Mouse (Mus musculus): Measurements from ENCODE around the gene Babam1.

Gene Babam1

GRCm38 (mm10) chr8:71396639-71397305 is at the start of gene Babam1:
Babam1 (plus strand) TSS chr8:71396861.
- DNase-seq (ENCODE audit: low read depth, low spot score): peak; percentile 98

GRCm38 (mm10) chr8:71351117-71351516 is 45.5 kb upstream of the Babam1 start:
- no peak for DNase-seq (ENCODE audit: low read depth, low spot score)

GRCm38 (mm10) chr8:71351520-71351919 is 45.1 kb upstream of the Babam1 start:
- no peak for DNase-seq (ENCODE audit: low read depth, low spot score)

GRCm38 (mm10) chr8:71358026-71358425 is 38.6 kb upstream of the Babam1 start:
- no peak for DNase-seq (ENCODE audit: low read depth, low spot score)

DNA sequence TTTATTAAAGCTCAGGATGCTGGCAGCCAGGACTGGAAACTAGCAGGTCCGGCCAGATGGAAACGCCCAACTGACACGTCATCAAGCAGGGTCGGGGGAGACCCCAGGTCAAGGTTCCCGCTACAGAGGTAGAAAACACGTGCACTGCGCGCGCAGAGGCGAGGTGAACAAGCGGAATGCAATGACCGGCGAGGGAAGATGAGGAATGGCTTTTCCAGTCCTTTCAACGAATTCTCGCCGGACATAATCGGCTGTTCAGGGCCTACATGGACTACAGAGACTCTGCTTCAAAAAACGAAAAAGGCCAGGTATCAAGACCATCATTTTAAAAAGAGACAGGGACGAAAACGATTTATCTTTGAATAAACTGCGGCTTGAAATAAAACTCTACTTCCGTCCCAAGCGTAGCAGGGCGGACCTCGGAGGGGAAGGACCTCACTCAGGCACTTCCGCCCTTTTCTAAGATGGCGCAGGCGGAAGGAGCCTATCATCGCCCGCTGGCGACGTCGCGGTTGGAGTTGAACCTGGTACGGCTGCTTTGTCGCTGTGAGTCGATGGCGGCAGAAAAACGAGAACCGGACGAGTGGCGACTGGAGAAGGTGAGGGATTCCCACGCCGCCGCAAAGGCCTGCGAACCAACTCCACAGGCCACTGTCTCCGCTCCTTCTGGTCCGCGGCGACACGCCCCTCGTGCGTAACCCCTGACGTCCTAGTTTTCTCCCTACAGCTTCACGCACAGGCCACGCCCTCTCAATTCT is 29.7 kb upstream of the Babam1 start, which contains the start of gene Use1:
TSS of gene Use1 (plus strand) at position 78 of the 758 bp plus-strand sequence.
- peak; percentile 99 for DNase-seq (ENCODE audit: low read depth, low spot score)

DNA sequence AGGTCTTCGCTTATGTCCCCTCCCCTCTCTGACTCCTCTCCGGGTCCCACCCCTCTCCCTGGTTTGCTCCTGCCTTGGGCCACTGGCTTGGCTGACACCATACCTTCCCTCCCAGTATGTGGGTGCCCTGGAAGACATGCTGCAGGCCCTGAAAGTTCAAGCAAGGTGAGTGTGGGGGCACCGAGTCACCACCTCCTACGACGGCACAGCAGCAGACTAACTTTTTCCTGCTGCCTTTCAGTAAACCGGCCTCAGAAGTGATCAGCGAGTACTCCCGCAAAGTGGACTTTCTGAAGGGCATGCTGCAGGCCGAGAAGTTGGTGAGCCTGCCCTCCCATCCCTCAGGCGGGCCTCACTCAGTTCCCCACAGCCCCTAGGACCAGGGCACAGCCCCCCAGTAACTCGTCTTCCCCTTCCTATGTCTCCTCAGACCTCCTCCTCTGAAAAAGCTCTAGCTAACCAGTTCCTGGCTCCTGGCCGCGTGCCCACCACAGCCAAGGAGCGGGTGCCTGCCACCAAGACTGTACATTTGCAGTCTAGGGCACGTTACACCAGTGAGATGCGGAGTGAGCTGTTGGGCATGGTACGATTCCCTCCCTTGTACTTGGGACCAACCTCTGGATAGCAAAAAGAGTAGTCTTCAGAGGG is 29.0 kb upstream of the Babam1 start:
- DNase-seq (ENCODE audit: low read depth, low spot score): no peak

DNA sequence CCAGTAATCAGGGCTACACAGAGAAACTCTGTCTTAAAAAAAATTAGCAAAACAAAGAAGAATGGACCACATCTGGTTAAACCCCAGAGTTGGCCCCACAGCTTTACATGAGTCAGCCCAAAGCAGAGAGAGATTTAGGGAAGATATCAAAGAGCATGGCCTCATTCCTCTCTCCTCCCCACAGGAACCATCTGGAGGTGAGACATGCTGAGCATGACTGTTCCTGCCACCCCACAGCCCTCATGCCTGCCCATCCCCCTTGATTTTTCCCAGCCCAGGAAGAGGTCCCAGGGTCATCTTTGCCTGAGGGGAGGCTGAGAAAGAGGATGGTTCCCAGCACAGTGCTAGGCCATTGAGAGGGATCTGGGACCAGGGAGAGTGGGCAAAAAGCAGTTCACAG is 28.3 kb upstream of the Babam1 start:
- no peak for DNase-seq (ENCODE audit: low read depth, low spot score)

- no peak for DNase-seq (ENCODE audit: low read depth, low spot score)
Measured at GRCm38 (mm10) chr8:71369040-71369718, 27.5 kb upstream of the Babam1 start.

- no peak for DNase-seq (ENCODE audit: low read depth, low spot score)
Measured at GRCm38 (mm10) chr8:71370711-71371235, 25.9 kb upstream of the Babam1 start.

- peak; percentile 100 for DNase-seq (ENCODE audit: low read depth, low spot score)
Measured at GRCm38 (mm10) chr8:71371236-71371848, 25.3 kb upstream of the Babam1 start, which contains the start of gene Ocel1. Ocel1 (plus strand) TSS chr8:71371298.

GRCm38 (mm10) chr8:71372427-71372826 is 24.2 kb upstream of the Babam1 start:
- DNase-seq (ENCODE audit: low read depth, low spot score): no peak

DNA sequence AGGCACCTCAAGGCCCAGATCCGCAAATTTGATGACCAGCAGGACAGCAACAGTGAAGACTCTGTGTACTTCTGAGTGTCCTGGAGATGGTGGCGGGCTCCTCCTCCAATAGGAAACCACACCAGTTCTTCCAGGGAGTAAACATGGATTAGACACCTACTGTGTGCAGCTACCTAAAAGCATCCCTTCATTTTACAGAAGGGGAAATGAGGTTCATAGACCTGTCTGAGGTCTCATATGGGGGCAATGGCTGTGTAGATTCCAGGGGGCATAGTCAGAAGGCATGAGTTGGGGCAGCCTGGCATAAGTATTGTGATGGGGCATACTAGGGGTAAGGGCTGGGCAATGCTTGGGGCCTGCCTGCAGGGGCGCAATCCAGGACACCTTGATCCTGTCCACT is 23.7 kb upstream of the Babam1 start:
- no peak for DNase-seq (ENCODE audit: low read depth, low spot score)

GRCm38 (mm10) chr8:71374616-71375206 is 21.9 kb upstream of the Babam1 start:
- DNase-seq (ENCODE audit: low read depth, low spot score): peak; percentile 56

DNA sequence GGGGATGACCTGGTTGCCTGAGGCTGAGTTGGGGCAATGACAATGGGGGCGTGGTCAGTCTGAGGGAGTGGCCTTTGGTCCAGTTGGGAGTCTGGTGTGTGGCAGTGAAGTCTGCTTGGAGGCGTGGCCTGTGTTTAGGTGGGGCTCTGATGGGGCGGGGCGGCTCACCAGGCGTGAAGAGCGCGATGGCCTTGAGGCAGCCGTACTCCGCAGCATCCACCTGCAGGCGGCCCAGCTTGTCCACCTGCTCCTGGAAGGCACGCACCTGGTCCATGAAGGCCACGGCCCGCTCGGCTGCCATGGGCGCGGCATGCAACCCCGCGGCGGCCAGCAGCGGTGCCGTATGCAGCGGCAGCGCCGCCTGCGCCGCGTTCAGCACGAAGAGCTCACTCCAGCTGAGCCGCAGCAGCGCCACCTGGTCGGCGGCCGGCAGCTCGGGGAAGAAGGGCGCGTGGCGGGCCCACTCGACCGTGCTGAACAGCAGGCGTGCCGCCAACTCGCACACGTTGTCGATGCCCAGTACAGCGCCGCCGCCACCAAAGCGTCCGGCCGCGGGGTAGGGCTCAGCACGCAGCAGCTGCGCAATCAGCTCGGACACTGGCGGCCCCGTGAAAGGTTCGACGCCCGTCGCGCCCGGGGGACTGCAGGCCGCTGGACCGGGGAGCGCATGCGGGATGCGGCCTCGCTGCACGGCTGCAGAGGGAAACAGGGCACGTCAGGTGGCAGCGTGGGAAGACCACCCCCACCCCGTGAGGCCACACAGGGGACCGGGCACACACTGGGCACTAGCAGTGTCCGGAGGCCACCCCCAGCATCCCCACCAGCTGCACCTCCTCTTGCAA is 20.9 kb upstream of the Babam1 start:
- peak; percentile 90 for DNase-seq (ENCODE audit: low read depth, low spot score)

DNA sequence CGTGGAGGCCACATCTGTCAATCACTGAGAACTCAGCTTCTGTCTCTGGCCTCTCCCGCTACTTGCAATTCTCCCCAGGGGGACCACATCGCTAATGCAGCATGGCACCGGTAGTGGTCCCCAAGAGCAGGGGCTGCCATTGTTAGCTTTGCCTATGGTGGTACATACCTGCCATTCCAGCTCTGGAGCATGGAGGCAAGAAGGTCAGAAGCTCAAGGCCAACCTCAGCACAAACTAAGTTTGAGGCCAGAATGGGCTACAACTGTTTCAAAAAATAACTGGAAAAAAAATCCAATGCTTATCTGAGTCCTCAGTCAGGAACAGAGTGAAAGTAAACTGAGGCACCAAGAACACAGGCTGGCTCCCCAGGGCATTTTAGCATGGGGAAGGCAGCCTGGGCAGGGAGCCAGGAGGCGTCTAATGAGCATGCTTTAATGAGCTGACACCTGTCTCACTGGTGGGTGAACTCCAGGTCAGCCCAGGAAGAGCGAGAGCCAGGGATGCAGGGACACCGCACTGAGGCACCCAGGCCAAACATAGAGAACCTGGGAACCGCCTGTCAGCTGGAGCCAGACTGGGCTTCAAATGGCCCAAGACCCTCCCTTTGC is 20.1 kb upstream of the Babam1 start:
- peak; percentile 22 for DNase-seq (ENCODE audit: low read depth, low spot score)

- DNase-seq (ENCODE audit: low read depth, low spot score): no peak
Measured at GRCm38 (mm10) chr8:71379008-71379407, 17.7 kb upstream of the Babam1 start.

DNA sequence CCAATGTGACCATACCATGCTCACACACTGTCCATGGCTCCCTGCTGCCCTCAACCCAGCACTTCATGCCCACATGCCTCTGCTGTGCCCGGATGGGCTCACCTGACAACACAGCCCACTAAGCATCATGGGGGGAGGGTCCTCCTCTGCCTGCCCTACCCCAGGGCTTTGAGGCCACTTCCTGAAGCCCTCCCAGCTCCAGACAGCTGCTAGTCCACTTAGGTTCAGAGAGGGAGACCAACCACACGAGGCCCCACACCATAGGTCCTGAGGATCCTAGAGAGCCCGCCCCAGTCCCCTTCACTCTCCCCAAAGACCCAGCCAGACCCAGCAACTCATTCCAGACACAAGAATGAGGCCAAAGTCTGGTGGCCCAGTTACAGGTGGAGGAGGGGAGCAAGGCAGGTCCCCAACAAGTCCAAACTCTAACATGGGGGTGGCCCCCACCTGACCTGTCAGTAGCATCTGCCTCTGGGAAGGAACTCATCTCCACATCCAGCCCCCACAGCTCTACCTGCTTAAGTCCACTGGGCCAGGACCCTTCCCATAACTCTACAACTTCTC is 17.1 kb upstream of the Babam1 start:
- DNase-seq (ENCODE audit: low read depth, low spot score): no peak

GRCm38 (mm10) chr8:71380178-71381171 is 16.2 kb upstream of the Babam1 start:
- DNase-seq (ENCODE audit: low read depth, low spot score): peak; percentile 48
